Mouse (Mus musculus) T-helper 17 cell (primary cell): ENCODE measurements around the gene Nptx1.

Experiments
- in situ Hi-C, 2 experiments: fragments of 300-600 bp; cut with MboI, MseI; formaldehyde crosslinking; loops; 1 replicate in 1 of 2; 2 replicates in 1 of 2; pipeline ENCODE4 v1.15.1; 2025; ENCODE audit warnings: high pct_unique_total_duplicates in 2 of 2

Nptx1 gene

GRCm38 (mm10) chr11:119496147-119496546 lies 51.4 kb downstream of the Nptx1 start:
- in situ Hi-C loops, result no loop called here

- in situ Hi-C loops, result no loop called here
Measured at GRCm38 (mm10) chr11:119493516-119493915, 54.0 kb downstream of the Nptx1 start.

GRCm38 (mm10) chr11:119492830-119493229 lies 54.7 kb downstream of the Nptx1 start:
- in situ Hi-C loops, result no loop called here

- in situ Hi-C loops, result no loop called here
Measured at GRCm38 (mm10) chr11:119491690-119492087, 55.9 kb downstream of the Nptx1 start.

GRCm38 (mm10) chr11:119490861-119491689 lies 56.5 kb downstream of the Nptx1 start, which contains the start of gene Endov:
Endov (plus strand) TSS chr11:119491347.
- in situ Hi-C loops, result no loop called here
